Mouse (Mus musculus) testis, adult 2 months (tissue): ENCODE results near the gene Zbed6. TPM values are rescaled to one million over a fixed set of nuclear protein-coding genes. Genes with fewer than 3 reads are reported as not detected.
"Not testable (repeated sequence)": the region's sequence is repeated elsewhere in the genome, so short reads cannot be mapped to it uniquely, and the experiment has no call there.

Experiments
- H3K27ac ChIP-seq: fragments of 200-500 bp; 2 replicates; pipeline ENCODE4 v1.5.1; 2012; ENCODE audit warnings: low read depth, low read length; ENCODE audit not compliant: control insufficient read depth, insufficient read depth
- H3K27me3 ChIP-seq: fragments of 200-500 bp; 2 replicates; pipeline ENCODE4 v1.6.1; 2012; ENCODE audit warnings: mild to moderate bottlenecking, low read length, moderate library complexity; ENCODE audit not compliant: control insufficient read depth, insufficient read depth
- H3K36me3 ChIP-seq: fragments of 200-500 bp; 2 replicates; pipeline ENCODE4 v1.6.1; 2012; ENCODE audit warnings: mild to moderate bottlenecking, low read length; ENCODE audit not compliant: control insufficient read depth, insufficient read depth
- H3K4me1 ChIP-seq: fragments of 200-500 bp; 2 replicates; pipeline ENCODE4 v1.6.1; 2012; ENCODE audit warnings: low read length; ENCODE audit not compliant: control insufficient read depth, insufficient read depth
- H3K4me3 ChIP-seq: fragments of 200-500 bp; 2 replicates; pipeline ENCODE4 v1.5.1; 2012; ENCODE audit warnings: low read depth, mild to moderate bottlenecking, low read length, moderate library complexity, mixed read lengths; ENCODE audit not compliant: control insufficient read depth
- CTCF ChIP-seq: fragments of 200-500 bp; IDR thresholded peaks from 2 replicates; pipeline ENCODE4 v1.5.1; 2012; ENCODE audit warnings: low read depth, mild to moderate bottlenecking, inconsistent platforms, low read length, moderate library complexity; ENCODE audit not compliant: control insufficient read depth, insufficient read depth, insufficient replicate concordance
- POLR2A ChIP-seq: fragments of 200-500 bp; IDR thresholded peaks from 2 replicates; pipeline ENCODE4 v1.6.1; 2012; ENCODE audit warnings: low read depth, mild to moderate bottlenecking, inconsistent platforms, low read length, moderate library complexity; ENCODE audit not compliant: control insufficient read depth
- polyA plus RNA-seq: library from polyadenylated mRNA; depleted of rRNA; stranded (reverse); fragments of >200 nt; gene quantifications from 2 replicates; pipeline ENCODE4 v1.2.3, GENCODE M21; 2012

Zbed6 gene
- polyA plus RNA-seq, 1 experiment, result 2.0 TPM

DNA sequence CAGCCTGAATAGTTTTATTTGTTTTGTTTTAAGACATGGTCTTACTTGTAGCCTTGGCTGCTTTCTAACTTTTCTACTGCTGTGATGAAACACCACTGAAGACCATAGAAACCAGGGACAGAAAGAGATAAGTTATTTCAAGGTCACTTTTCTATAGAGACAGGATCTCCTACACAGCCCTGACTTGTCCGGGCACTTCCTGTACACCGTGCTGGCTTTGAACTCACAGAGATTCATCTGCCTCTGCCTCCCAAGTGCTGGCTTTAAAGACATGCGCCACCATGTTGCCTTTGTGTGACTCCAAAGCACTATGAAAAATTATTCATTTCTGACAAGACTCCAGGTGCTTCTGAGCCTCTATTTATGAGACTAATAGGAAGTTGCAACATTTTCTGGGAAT, 10.6 kb upstream of the Zbed6 start:
- Histone ChIP-seq H3K4me1 (no peaks in the 10 kb centered on the region), H3K27ac (no peak overlapping the region), H3K4me3 (no peak overlapping the region), H3K36me3 (no peaks in the 10 kb centered on the region), H3K27me3 (no peaks in the 10 kb centered on the region)
- no peak for TF ChIP-seq CTCF
- no peak for TF ChIP-seq POLR2A

DNA sequence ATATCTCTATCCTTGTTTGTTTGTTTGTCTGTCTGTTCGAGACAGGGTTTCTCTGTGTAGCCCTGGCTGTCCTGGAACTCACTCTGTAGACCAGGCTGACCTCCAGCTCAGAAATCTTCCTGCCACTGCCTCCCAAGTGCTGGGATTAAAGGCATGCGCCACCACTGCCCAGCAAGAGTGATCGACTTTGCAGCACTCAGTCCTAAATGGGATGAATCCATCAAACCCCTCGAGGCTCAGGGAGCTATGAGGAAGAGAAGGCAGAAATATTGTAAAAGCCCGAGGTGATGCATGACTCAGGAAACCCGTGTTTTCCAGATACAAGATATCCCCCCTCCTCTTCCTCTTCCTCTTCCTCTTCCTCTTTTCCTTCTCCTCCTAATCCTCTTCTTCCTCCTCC, 10.1 kb upstream of the Zbed6 start:
- no peaks in the 10 kb centered on the region for H3K27me3 ChIP-seq
- TF ChIP-seq CTCF (no peak), POLR2A (no peak)
- H3K27ac ChIP-seq, result no peak overlapping the region
- H3K36me3 ChIP-seq, result no peaks in the 10 kb centered on the region
- no peak overlapping the region for H3K4me3 ChIP-seq
- H3K4me1 ChIP-seq, result no peaks in the 10 kb centered on the region

DNA sequence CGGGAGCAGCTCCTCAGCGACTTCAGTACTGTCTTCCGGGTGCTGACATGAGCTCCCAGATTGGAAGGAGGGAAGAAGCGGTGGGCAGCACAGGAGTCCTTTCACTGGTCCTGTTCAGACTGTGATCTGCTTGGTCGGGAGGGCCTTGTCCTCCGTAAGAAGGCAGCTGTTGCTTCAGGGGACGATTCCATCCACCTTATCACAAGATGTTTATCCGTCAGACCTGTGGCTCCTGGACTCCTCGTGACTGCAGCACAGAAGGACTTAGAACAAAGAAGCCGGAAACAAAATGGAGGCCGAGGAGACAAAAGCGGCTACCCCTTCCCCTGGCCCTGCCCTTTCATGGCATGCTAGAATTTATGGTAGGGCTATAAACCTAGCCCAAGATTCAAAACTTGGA, 9.5 kb upstream of the Zbed6 start:
- Histone ChIP-seq H3K27me3 (no peaks in the 10 kb centered on the region), H3K36me3 (no peaks in the 10 kb centered on the region), H3K4me3 (peak overlapping the region; percentile 2; the same call in 1 of the 2 replicates), H3K4me1 (no peaks in the 10 kb centered on the region), H3K27ac (no peak overlapping the region)
- TF ChIP-seq CTCF (no peak), POLR2A (no peak)

DNA sequence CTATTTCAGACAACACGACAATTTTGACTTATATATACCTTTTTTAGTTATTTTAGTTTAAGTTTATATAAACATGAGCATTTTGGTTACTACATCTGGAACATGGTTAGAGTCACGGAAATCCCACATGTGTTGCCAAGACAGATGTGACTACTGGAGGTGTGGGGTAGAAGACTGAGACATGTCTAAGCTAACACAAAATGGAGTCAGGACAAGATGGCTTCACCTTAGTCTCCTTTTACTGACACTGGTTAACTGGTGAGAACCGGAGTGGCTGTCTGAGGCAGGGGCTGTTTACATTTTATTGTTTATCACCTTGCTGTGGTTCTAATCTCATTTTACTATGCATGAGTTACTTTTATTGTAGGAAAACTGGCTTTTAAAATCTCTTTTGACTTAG, 7.9 kb upstream of the Zbed6 start:
- no peak overlapping the region for H3K4me3 ChIP-seq
- no peak overlapping the region for H3K27ac ChIP-seq
- no peak for TF ChIP-seq CTCF
- no peak for TF ChIP-seq POLR2A
- no peaks in the 10 kb centered on the region for H3K27me3 ChIP-seq
- no peaks in the 10 kb centered on the region for H3K36me3 ChIP-seq
- no peaks in the 10 kb centered on the region for H3K4me1 ChIP-seq

DNA sequence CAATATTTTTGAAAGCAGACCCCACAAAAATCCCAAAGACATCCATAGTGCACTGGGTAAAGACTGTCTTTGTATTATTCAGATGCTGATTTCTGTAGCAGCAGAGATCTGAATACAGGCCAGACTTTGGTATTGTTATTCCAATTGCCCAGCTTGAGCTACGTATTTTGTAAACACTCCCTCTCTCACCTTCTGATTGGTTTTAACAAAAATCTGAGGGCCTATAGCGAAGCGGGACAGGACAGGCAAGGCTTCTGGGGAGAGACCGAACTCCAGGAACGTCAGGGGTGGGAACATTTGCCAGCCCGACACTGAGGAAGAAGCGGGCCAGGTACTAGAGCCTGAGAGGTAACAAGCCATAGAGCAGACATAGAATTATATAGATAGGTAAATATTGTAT, 7.0 kb upstream of the Zbed6 start:
- Histone ChIP-seq H3K36me3 (no peaks in the 10 kb centered on the region), H3K27ac (no peak overlapping the region), H3K27me3 (no peaks in the 10 kb centered on the region), H3K4me1 (no peaks in the 10 kb centered on the region), H3K4me3 (no peak overlapping the region)
- TF ChIP-seq POLR2A, result no peak
- no peak for TF ChIP-seq CTCF

DNA sequence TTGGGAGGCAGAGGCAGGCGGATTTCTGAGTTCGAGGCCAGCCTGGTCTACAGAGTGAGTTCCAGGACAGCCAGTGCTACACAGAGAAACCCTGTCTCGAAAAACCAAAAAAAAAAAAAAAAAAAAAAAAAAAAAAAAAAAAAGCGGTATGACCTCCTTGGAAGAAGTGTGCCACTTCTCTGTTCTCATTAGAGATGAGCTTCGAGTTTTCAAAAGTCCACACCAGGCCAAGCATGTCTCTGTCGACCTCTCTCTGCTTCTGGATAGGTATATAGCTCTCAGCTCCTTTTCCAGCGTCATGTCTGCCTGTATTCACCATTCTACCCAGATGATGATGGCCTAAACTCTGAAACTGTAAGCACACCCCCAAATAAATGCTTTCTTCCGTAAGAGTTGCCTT, 5.0 kb upstream of the Zbed6 start:
- not testable (repeated sequence) for H3K27me3 ChIP-seq, H3K27ac ChIP-seq, H3K4me3 ChIP-seq, H3K36me3 ChIP-seq, H3K4me1 ChIP-seq

DNA sequence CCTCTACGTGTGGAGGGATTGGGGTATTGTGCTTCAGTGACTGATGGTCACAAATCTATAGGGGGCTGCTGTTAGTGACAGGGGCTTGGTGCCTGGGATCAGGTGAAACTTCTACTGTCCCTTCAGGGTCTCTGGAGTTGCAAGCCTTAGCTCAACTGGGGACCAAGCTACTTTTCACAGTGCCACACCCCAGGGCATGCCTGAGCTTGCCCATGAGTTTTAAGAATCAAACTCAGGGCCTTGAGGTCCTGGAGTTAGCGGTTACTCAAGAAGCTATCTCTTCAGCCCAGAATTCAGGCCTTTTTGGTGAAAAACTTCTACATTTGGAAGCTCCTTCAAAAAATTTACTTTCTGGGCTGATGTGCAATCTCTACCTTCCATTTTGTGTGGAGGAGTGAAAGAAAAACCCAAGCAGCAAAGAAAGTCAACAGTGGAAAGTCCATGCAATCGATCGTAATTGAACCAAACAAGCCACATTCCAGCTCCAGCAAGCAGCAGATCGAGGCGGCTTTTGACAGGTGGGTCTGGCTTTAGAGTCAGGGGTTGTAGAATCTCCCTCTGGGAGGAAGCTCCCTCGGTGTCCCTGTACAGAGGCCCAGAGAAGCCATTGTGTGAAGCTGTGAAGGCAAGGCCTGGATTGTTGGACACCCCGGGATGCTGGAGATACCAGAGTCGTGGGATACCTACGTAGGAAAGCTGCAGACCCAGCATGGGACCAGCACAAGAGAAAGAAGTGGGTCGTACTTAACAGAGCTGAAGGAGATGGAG, 3.7 kb upstream of the Zbed6 start:
- no peak for TF ChIP-seq CTCF
- no peak for TF ChIP-seq POLR2A
- no peak overlapping the region for H3K4me3 ChIP-seq
- H3K36me3 ChIP-seq, result no peaks in the 10 kb centered on the region
- no peaks in the 10 kb centered on the region for H3K27me3 ChIP-seq
- H3K27ac ChIP-seq, result no peak overlapping the region
- H3K4me1 ChIP-seq, result no peaks in the 10 kb centered on the region

DNA sequence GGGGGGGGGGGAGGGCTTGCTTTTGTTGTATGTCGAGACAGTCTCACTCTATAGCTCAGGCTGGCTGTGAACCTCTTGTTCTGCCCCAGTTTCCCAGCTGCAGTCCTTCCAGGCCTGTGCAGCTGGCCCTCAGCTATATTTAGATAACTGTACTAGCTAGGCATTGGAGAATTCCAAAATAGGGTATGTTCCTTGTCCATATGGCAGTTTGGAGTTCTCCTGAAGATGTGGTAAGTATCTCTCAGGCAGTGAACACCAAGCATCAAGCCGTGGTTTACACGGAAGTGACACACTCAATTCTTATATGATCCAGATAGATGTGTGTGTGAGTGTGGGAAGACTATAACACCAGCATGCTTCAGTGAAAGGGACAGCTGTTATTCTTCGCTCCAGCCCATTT, 2.7 kb upstream of the Zbed6 start:
- TF ChIP-seq POLR2A (no peak), CTCF (no peak)
- Histone ChIP-seq H3K36me3 (no peaks in the 10 kb centered on the region), H3K4me3 (no peak overlapping the region), H3K27ac (no peak overlapping the region), H3K4me1 (no peaks in the 10 kb centered on the region; the same call in 1 of the 2 replicates), H3K27me3 (no peaks in the 10 kb centered on the region)
